Mouse (Mus musculus) intestine, embryonic 16.5 days (tissue): ENCODE measurements around the gene Pds5b. TPM values are rescaled to one million over a fixed set of nuclear protein-coding genes. Genes with fewer than 3 reads are reported as not detected.
"Not testable (repeated sequence)": the region's sequence is repeated elsewhere in the genome, so short reads cannot be mapped to it uniquely, and the experiment has no call there.

Source experiments
- ATAC-seq: fragments of 200-750 bp; cut with Nextera tagmentation; 2 replicates; pipeline ENCODE4 v1.8.0; 2017; ENCODE audit warnings: moderate TSS enrichment, moderate library complexity
- H3K27ac ChIP-seq: fragments of 300-500 bp; sonication (generic); 2 replicates; pipeline ENCODE4 v1.5.1; 2014; ENCODE audit warnings: mild to moderate bottlenecking, low read length
- H3K27me3 ChIP-seq: fragments of 300-500 bp; sonication (generic); replicated peaks from 2 replicates; pipeline ENCODE4 v1.6.1; 2014; ENCODE audit warnings: low read length, control low read depth, mixed read lengths; ENCODE audit not compliant: control insufficient read depth, insufficient read depth
- H3K36me3 ChIP-seq: fragments of 300-500 bp; sonication (generic); 2 replicates; pipeline ENCODE4 v1.6.1; 2014; ENCODE audit warnings: low read length, control low read depth; ENCODE audit not compliant: control insufficient read depth, insufficient read depth
- H3K4me1 ChIP-seq: fragments of 300-500 bp; sonication (generic); 2 replicates; pipeline ENCODE4 v1.6.1; 2014; ENCODE audit warnings: low read length, control low read depth, mixed read lengths; ENCODE audit not compliant: control insufficient read depth, insufficient read depth
- H3K4me2 ChIP-seq: fragments of 300-500 bp; sonication (generic); 2 replicates; pipeline ENCODE4 v1.6.1; 2014; ENCODE audit warnings: low read depth, low read length, control low read depth
- H3K4me3 ChIP-seq: fragments of 300-500 bp; sonication (generic); 2 replicates; pipeline ENCODE4 v1.5.1; 2014; ENCODE audit warnings: mild to moderate bottlenecking, low read length
- H3K9ac ChIP-seq: fragments of 300-500 bp; sonication (generic); 2 replicates; pipeline ENCODE4 v1.6.1; 2014; ENCODE audit warnings: low read depth, low read length
- H3K9me3 ChIP-seq: fragments of 300-500 bp; sonication (generic); 2 replicates; pipeline ENCODE4 v1.6.1; 2016; ENCODE audit warnings: low read length, control low read depth; ENCODE audit not compliant: control insufficient read depth
- WGBS: fragments of 180-500 bp; shearing (Covaris S2); extraction: QIAGEN DNeasy Blood & Tissue Kit; methylation state at CpG from one replicate; pipeline ENCODE4 v1.1.7; 2014; 5-methylcytosine and 5-hydroxymethylcytosine counted together
- polyA plus RNA-seq: library from polyadenylated mRNA; unstranded; fragments of >200 nt; fragmentation: Nextera tagmentation; extraction: Ambion mirVana; gene quantifications from 2 replicates; pipeline ENCODE4 v1.2.1, GENCODE M21; 2015

The Pds5b gene
- polyA plus RNA-seq, 1 experiment from 2014 or later = 15.3 TPM

DNA sequence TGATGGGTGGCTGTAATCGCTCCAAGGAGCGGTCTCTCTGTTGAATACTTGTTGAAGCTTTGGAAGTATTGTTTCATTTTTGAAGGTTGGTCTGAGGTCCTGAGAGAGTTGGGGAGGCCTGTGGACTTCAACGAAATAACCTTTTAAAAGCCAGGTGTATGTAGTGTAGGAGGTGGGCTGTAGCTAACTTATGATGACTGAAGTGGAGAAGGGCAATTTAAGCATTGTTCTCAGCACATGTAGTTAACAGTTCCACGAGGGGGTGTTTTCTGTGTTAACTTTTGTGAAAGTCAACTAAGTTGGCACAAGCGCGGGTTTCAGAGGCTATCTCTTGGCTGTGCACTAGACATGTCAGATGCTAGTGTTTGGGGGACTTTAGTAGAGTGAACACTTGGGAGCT, 1.3 kb downstream of the Pds5b start:
- H3K4me2 ChIP-seq = peak overlapping the region; percentile 67
- peak overlapping the region; percentile 92 for H3K9ac ChIP-seq
- no peak overlapping the region for H3K27ac ChIP-seq
- no peaks in the 10 kb centered on the region for H3K27me3 ChIP-seq
- H3K9me3 ChIP-seq = no peaks in the 10 kb centered on the region
- peaks cover 7% of the 10 kb centered on the region; the same call in 1 of the 2 replicates for H3K4me1 ChIP-seq
- WGBS = 54% methylated on average over 6 of the region's 6 CpGs
- H3K36me3 ChIP-seq = no peaks in the 10 kb centered on the region
- peak overlapping the region; percentile 86 for H3K4me3 ChIP-seq
- ATAC-seq = no peak

DNA sequence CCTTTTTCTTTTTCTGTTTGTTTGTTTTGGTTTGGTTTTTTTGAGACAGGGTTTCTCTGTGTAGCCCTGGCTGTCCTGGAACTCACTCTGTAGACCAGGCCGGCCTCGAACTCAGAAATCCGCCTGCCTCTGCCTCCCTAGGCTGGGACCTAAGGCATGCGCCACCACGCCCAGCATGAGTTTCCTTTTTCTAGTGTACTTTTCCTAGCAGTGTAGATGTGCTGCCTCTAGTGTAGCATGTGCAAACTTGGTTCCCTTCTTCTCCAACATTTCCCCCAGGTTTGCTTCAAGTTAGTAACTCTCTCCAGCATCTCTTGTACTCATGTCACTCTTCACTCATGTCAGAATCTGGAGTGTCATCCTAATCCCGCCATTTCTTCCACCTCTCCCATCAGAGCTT, 9.3 kb downstream of the Pds5b start:
- not testable (repeated sequence) for ATAC-seq, H3K4me1 ChIP-seq, H3K9ac ChIP-seq, H3K36me3 ChIP-seq, H3K4me3 ChIP-seq, H3K27me3 ChIP-seq, H3K4me2 ChIP-seq, H3K9me3 ChIP-seq, H3K27ac ChIP-seq
- 97% methylated on average over 6 of the region's 6 CpGs for WGBS

DNA sequence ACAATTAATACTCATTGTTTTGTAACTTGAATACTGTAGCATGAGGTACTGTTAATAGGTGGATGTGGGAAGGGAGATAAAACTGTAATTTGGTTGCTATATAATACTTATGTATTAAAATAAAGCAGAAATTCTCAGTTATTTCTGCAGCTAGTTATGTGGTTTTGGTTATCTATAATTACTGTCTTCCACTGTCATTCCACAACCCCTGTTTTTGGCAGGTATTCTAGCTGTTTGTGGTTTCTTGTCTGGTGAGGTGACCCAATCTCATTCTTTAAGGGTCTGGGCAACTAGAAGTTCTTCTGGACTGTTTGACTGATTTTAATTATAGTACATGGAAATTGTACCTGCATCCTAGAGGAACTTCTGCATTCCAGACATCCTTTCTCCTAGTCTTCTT, 17.1 kb downstream of the Pds5b start:
- H3K4me1 ChIP-seq = no peaks in the 10 kb centered on the region; the same call in 1 of the 2 replicates
- H3K27me3 ChIP-seq = no peaks in the 10 kb centered on the region
- H3K9me3 ChIP-seq = no peaks in the 10 kb centered on the region
- ATAC-seq = no peak
- no peaks in the 10 kb centered on the region for H3K36me3 ChIP-seq
- H3K4me3 ChIP-seq = no peak overlapping the region
- no peak overlapping the region for H3K27ac ChIP-seq
- H3K9ac ChIP-seq = no peak overlapping the region
- H3K4me2 ChIP-seq = no peak overlapping the region

DNA sequence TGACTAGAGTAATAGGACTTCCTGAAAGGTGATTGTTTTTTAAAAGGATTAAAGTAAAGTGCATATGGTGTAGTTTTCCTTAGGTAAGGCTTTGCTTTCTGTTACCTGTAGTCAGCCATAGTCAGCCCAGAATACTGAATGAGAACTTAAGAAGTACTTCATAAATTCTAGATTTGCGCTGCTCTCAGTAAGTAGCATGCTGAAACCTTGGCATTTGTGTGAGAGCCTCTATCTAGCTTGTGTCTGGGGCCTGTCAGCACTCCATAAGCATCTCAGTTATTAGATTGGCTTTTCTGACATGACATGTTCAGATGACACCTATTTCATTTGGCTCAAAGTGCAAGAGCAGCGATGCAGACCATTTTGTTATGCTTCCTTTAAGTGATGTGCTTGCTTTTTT, 19.7 kb downstream of the Pds5b start:
- Histone ChIP-seq H3K9ac (no peak overlapping the region), H3K36me3 (no peaks in the 10 kb centered on the region), H3K4me3 (no peak overlapping the region), H3K4me1 (no peaks in the 10 kb centered on the region; the same call in 1 of the 2 replicates), H3K9me3 (no peaks in the 10 kb centered on the region), H3K4me2 (no peak overlapping the region), H3K27me3 (no peaks in the 10 kb centered on the region), H3K27ac (no peak overlapping the region)
- WGBS = 97% methylated on average over 2 of the region's 2 CpGs
- ATAC-seq = no peak

DNA sequence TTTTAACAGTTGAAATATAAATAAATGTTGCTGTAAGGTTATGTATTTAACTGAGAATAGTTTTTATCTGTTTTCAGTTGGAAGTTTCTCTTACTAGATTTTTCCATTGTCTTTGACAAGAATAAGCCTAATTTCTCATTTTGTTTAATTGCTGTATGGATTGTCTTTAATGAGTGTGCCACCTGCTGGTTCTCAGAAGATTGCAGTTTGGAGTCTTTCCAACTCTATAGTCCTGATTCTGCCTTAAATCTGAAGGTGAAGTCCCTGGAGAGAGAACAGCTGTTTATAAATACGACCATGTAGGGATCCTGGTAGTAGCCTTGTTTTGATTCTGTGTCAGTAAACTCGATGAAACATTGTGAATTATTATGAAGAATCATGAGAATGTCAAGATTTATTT, 29.2 kb downstream of the Pds5b start:
- H3K4me2 ChIP-seq = no peak overlapping the region
- WGBS = 42% methylated on average over 2 of the region's 2 CpGs
- no peak overlapping the region for H3K9ac ChIP-seq
- no peak overlapping the region for H3K4me3 ChIP-seq
- H3K27me3 ChIP-seq = no peaks in the 10 kb centered on the region
- no peak overlapping the region for H3K27ac ChIP-seq
- no peaks in the 10 kb centered on the region for H3K36me3 ChIP-seq
- no peak for ATAC-seq
- H3K9me3 ChIP-seq = no peaks in the 10 kb centered on the region
- H3K4me1 ChIP-seq = no peaks in the 10 kb centered on the region

DNA sequence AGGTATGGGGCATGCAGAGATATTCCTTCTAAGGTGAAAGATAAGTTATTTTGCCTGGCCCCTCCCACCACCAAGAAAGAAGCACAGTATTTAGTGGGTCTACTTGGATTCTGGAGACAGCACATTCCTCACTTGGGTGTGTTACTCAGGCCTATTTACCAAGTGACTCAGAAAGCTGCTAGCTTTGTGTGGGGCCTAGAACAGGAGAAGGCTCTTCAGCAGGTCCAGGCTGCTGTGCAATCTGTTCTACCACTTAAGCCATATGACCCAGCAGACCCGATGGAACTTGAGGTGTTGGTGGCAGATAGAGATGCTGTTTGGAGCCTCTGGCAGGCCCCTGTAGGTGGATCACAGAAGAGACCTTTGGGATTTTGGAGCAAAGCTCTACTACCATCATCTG, 33.1 kb downstream of the Pds5b start:
- not testable (repeated sequence) for H3K27ac ChIP-seq, H3K4me1 ChIP-seq, H3K4me3 ChIP-seq, H3K36me3 ChIP-seq, H3K4me2 ChIP-seq, H3K9me3 ChIP-seq, H3K9ac ChIP-seq, H3K27me3 ChIP-seq, ATAC-seq
- 70% methylated on average over 1 of the region's 1 CpGs for WGBS

DNA sequence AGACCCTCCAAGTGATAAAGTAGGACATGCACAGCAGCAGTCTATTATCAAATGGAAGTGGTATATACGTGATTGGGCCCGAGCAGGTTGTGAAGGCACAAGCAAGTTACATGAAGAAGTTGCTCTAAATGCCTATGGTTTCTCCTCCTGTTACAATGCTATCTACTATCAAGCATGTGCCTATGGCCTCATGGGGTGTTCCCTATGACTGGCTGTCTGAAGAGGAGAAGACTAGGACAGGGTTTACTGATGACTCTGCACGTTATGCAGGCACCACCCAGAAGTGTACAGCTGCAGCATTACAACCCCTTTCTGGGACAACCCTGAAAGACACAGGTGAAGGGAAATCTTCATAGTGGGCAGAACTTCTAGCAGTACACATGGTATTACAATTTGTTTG, 33.6 kb downstream of the Pds5b start:
- H3K36me3 ChIP-seq, ATAC-seq: not testable (repeated sequence)
- WGBS = 90% methylated on average over 3 of the region's 3 CpGs

DNA sequence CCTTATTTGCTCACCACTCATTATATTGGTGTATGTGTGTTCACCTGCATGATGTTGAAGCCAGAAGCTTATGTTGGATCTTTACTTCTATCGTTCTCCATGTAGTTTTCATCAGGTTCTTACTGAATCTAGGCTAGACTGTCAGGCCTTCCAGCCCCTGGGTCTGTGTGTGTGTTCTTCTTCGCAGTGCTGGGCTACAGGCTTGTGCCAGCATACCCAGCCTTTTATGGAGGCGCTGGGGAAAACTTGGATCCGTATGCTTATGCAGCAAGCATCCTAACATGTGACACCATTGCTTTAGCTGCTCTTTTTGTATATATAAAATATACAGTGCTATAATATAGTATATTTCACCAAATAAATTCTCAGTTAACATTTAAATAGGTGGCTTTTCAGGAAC, 38.0 kb downstream of the Pds5b start:
- H3K9me3 ChIP-seq = no peaks in the 10 kb centered on the region
- no peaks in the 10 kb centered on the region; the same call in none of the 2 replicates for H3K4me1 ChIP-seq
- peak; percentile 37; the same call in 1 of the 2 replicates for ATAC-seq
- H3K27me3 ChIP-seq = no peaks in the 10 kb centered on the region
- H3K27ac ChIP-seq = no peak overlapping the region
- H3K36me3 ChIP-seq = no peaks in the 10 kb centered on the region
- no peak overlapping the region for H3K9ac ChIP-seq
- no peak overlapping the region for H3K4me3 ChIP-seq
- H3K4me2 ChIP-seq = no peak overlapping the region
- WGBS = 84% methylated on average over 4 of the region's 4 CpGs

More for the DNA sequence above, 33.6 kb downstream of the Pds5b start:
- H3K9me3 ChIP-seq, H3K4me3 ChIP-seq, H3K9ac ChIP-seq, H3K4me1 ChIP-seq, H3K27me3 ChIP-seq, H3K27ac ChIP-seq, H3K4me2 ChIP-seq: not testable (repeated sequence)

DNA sequence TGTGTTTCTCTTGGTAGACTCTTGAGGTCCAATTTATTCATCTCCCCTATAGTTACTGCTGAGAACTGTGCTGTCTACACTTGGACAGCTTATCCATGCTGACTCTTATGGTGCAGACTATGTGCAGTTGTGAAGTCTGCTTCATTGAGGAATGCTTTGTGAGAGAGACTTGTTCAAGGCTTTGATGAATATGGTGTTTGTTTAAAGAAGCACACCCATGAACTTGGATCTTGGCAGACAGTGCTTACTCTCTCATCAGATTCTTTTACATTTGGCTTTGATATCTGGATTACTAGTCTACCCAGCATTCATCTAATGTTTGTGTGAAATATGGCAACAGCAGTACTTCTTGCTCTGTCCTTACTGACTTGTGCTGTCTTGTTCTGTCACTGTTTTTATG, 39.9 kb downstream of the Pds5b start:
- peak; percentile 19; the same call in 1 of the 2 replicates for ATAC-seq
- Histone ChIP-seq H3K4me2 (no peak overlapping the region), H3K36me3 (no peaks in the 10 kb centered on the region), H3K27me3 (no peaks in the 10 kb centered on the region), H3K9ac (no peak overlapping the region), H3K27ac (no peak overlapping the region), H3K9me3 (no peaks in the 10 kb centered on the region), H3K4me1 (no peaks in the 10 kb centered on the region; the same call in none of the 2 replicates), H3K4me3 (no peak overlapping the region)

DNA sequence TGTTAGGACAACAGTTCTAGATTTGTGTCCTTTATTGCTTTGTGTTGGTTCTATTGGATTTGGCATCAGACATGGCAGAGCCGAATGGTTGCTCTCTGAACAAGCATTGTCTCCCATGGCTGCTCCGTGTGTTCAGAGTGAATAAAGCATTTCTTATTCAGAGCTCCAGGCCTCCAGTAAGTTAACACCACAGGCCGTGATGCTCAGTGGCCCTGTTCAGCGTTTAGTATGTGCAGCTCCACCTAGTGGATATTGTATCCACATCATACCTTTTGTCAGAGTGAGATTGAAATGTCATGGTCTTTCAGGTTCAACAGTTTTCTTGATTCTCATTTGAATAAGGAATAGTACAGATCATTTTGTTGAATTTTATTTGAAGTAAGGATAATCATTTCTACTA, 44.2 kb downstream of the Pds5b start:
- H3K9me3 ChIP-seq = no peaks in the 10 kb centered on the region
- no peaks in the 10 kb centered on the region for H3K27me3 ChIP-seq
- no peak overlapping the region for H3K27ac ChIP-seq
- WGBS = 22% methylated on average over 4 of the region's 4 CpGs
- H3K36me3 ChIP-seq = no peaks in the 10 kb centered on the region
- H3K4me2 ChIP-seq = no peak overlapping the region
- H3K4me1 ChIP-seq = no peaks in the 10 kb centered on the region; the same call in 1 of the 2 replicates
- H3K4me3 ChIP-seq = no peak overlapping the region
- H3K9ac ChIP-seq = no peak overlapping the region
- ATAC-seq = peak; percentile 46; the same call in 1 of the 2 replicates
